In genomic region chrX:169047595-169047994, GRCm38 (mm10) we compare ENCODE assay signal across 27 mouse cellular contexts.
DNase-seq lines count a peak whose midpoint lies in the region; ATAC-seq and TF ChIP-seq lines count a peak whose summit lies in the region.
"Had no signal": no experiment of that assay in that cellular context is flagged by ENCODE, and none has a peak within 500 bp of the region (broad histone marks: within the 10 kb centered on the region; RNA-seq: fewer than 3 reads in every experiment).

No protein-coding gene starts in this region.

- no peaks in the 10 kb centered on the region for H3K9me3 ChIP-seq in MEL (replicated peaks; ENCODE audit: insufficient read depth, low read length)
- no peaks in the 10 kb centered on the region for H3K9me3 ChIP-seq in liver, embryonic 13.5 days (replicated peaks)
- H3K9me3 ChIP-seq in megakaryocyte, embryonic 14.5 days, result no peaks in the 10 kb centered on the region
- no peaks in the 10 kb centered on the region for H3K9me3 ChIP-seq in forebrain, embryonic 10.5 days
- H3K9me3 ChIP-seq: forebrain, embryonic 13.5 days; heart, embryonic 13.5 days; hindbrain, embryonic 15.5 days; midbrain, embryonic 10.5 days; neural tube, embryonic 13.5 days; stomach, embryonic 15.5 days had no signal

- no peaks in the 10 kb centered on the region for H3K27me3 ChIP-seq in MEL (ENCODE audit: control insufficient read depth in 1 of 2, insufficient read depth in 2 of 2, low read length in 2 of 2)
- no peaks in the 10 kb centered on the region for H3K27me3 ChIP-seq in liver, embryonic 13.5 days
- H3K27me3 ChIP-seq in megakaryocyte, embryonic 14.5 days (replicated peaks), result no peaks in the 10 kb centered on the region
- H3K27me3 ChIP-seq in forebrain, embryonic 10.5 days (ENCODE audit: poor library complexity, severe bottlenecking), result peaks cover 57% of the 10 kb centered on the region
- H3K27me3 ChIP-seq: heart, embryonic 13.5 days; stomach, embryonic 15.5 days had no signal

- peak overlapping the region; percentile 2 to 15; a peak in 2 of 4 replicates for H3K4me3 ChIP-seq in MEL (ENCODE audit: control insufficient read depth in 1 of 2, insufficient read depth in 1 of 2, low read depth in 2 of 2, low read length in 2 of 2)
- no peak overlapping the region for H3K4me3 ChIP-seq in liver, embryonic 13.5 days (replicated peaks)
- H3K4me3 ChIP-seq in megakaryocyte, embryonic 14.5 days (replicated peaks), result peak overlapping the region; percentile 53
- no peak overlapping the region for H3K4me3 ChIP-seq in forebrain, embryonic 10.5 days
- H3K4me3 ChIP-seq: forebrain, embryonic 13.5 days; gastrocnemius, adult 2 months; heart, embryonic 13.5 days; hindbrain, embryonic 15.5 days; midbrain, embryonic 10.5 days; myocyte; neural tube, embryonic 13.5 days; stomach, embryonic 15.5 days had no signal

- H3K27ac ChIP-seq in MEL (ENCODE audit: control insufficient read depth, low read depth, low read length), result peak overlapping the region; percentile 84
- no peak overlapping the region for H3K27ac ChIP-seq in liver, embryonic 13.5 days
- H3K27ac ChIP-seq in forebrain, embryonic 10.5 days, result no peak overlapping the region
- H3K27ac ChIP-seq: forebrain, embryonic 13.5 days; gastrocnemius, adult 2 months; heart, embryonic 13.5 days; hindbrain, embryonic 15.5 days; midbrain, embryonic 10.5 days; neural tube, embryonic 13.5 days; stomach, embryonic 15.5 days had no signal

- no peak for TF ChIP-seq RAD21 in MEL (IDR thresholded peaks at IDR 0.05; ENCODE audit: low read depth, low read length)

- peak; percentile 99 for TF ChIP-seq EP300 in MEL (IDR thresholded peaks at IDR 0.05; ENCODE audit: low read depth in 1 of 2, low read length in 2 of 2)

- H3K36me3 ChIP-seq in MEL (ENCODE audit: control insufficient read depth in 1 of 2, insufficient read depth in 2 of 2, low read length in 2 of 2), result peaks cover 0 to 56% of the 10 kb centered on the region in 2 experiments; a peak in 2 of 4 replicates
- no peaks in the 10 kb centered on the region for H3K36me3 ChIP-seq in liver, embryonic 13.5 days
- H3K36me3 ChIP-seq in megakaryocyte, embryonic 14.5 days (replicated peaks; ENCODE audit: low read length), result peaks cover 26% of the 10 kb centered on the region
- no peaks in the 10 kb centered on the region for H3K36me3 ChIP-seq in forebrain, embryonic 10.5 days (replicated peaks)
- H3K36me3 ChIP-seq: heart, embryonic 13.5 days; hindbrain, embryonic 15.5 days; midbrain, embryonic 10.5 days; neural tube, embryonic 13.5 days; stomach, embryonic 15.5 days had no signal

- peak overlapping the region; percentile 28; the same call in 1 of the 2 replicates for H3K4me2 ChIP-seq in liver, embryonic 13.5 days
- H3K4me2 ChIP-seq: forebrain, embryonic 13.5 days; heart, embryonic 13.5 days; hindbrain, embryonic 15.5 days; neural tube, embryonic 13.5 days; stomach, embryonic 15.5 days had no signal

- H3K4me1 ChIP-seq in MEL (ENCODE audit: control insufficient read depth in 1 of 2, insufficient read depth in 2 of 2, low read length in 2 of 2), result peaks cover 24 to 44% of the 10 kb centered on the region in 2 experiments
- H3K4me1 ChIP-seq in liver, embryonic 13.5 days (replicated peaks), result peaks cover 7% of the 10 kb centered on the region
- H3K4me1 ChIP-seq in megakaryocyte, embryonic 14.5 days, result peaks cover 41% of the 10 kb centered on the region
- H3K4me1 ChIP-seq in forebrain, embryonic 10.5 days, result no peaks in the 10 kb centered on the region
- H3K4me1 ChIP-seq: forebrain, embryonic 13.5 days; heart, embryonic 13.5 days; hindbrain, embryonic 15.5 days; midbrain, embryonic 10.5 days; neural tube, embryonic 13.5 days; stomach, embryonic 15.5 days had no signal

- DNase-seq in MEL (ENCODE audit: low read depth, low spot score), result peak; percentile 88
- peak; percentile 13 for DNase-seq in liver, embryonic 13.5 days
- no peak for DNase-seq in B cell, adult 2 months
- no peak for DNase-seq in forebrain, embryonic 10.5 days (ENCODE audit: extremely low spot score, low spot score)
- no peak for DNase-seq in retina, postnatal 1 day
- no peak for DNase-seq in heart, postnatal 14 days
- DNase-seq: adrenal gland, postnatal 36 days; cerebellum, adult 11-12 months; cerebellum, postnatal 10 days; gastrocnemius, adult 2 months; heart, adult 18-20 months; kidney, adult 8-10 months; kidney, postnatal 14 days; lung, adult 18-20 months; right cerebral cortex, adult 18-20 months; right cerebral cortex, postnatal 4 days; thymus, adult 18-20 months had no signal

- TF ChIP-seq POLR2A in MEL (IDR thresholded peaks at IDR 0.05; ENCODE audit: control insufficient read depth in 1 of 2, insufficient read depth in 1 of 2, low read depth in 1 of 2, low read length in 2 of 2, poor library complexity in 1 of 2), result no peak

- intact Hi-C loops in heart, postnatal 14 days (cut with DNase I), result no loop called here

- peak overlapping the region; percentile 49 for H3K9ac ChIP-seq in MEL (ENCODE audit: control insufficient read depth, low read depth, low read length, poor library complexity, severe bottlenecking)
- H3K9ac ChIP-seq in liver, embryonic 13.5 days, result no peak overlapping the region
- H3K9ac ChIP-seq: forebrain, embryonic 13.5 days; heart, embryonic 13.5 days; hindbrain, embryonic 15.5 days; neural tube, embryonic 13.5 days; stomach, embryonic 15.5 days had no signal

- H3K79me2 ChIP-seq in MEL (ENCODE audit: control insufficient read depth, insufficient read depth, low read length, poor library complexity), result peaks cover 3% of the 10 kb centered on the region; the same call in 1 of the 2 replicates

- ATAC-seq in erythroid progenitor cell, adult 5-6 weeks (replicated peaks; ENCODE audit: low FRiP score, poor library complexity, severe bottlenecking), result peak; percentile 70
- ATAC-seq in liver, embryonic 13.5 days (ENCODE audit: low read depth), result peak; percentile 91
- ATAC-seq: forebrain, embryonic 13.5 days; midbrain, embryonic 16.5 days had no signal

- 16% methylated on average over 3 of the region's 3 CpGs for WGBS in liver, embryonic 13.5 days (ENCODE audit: insufficient replicate concordance)
- WGBS in forebrain, embryonic 10.5 days, result 76% methylated on average over 3 of the region's 3 CpGs

- no peak for TF ChIP-seq CTCF in MEL (IDR thresholded peaks at IDR 0.05 in 2 of 3, conservative IDR thresholded peaks at IDR 0.05 in 1 of 3; ENCODE audit: control insufficient read depth in 1 of 3, insufficient read depth in 1 of 3, low read depth in 2 of 3, low read length in 3 of 3, poor library complexity in 1 of 3, severe bottlenecking in 1 of 3)

TF ChIP-seq in MEL, 35 proteins besides CTCF, POLR2A, EP300 and RAD21 (continues in another document):
- TF ChIP-seq POLR2AphosphoS2 (IDR thresholded peaks at IDR 0.05; ENCODE audit: low read length) (no peak), UBTF (IDR thresholded peaks at IDR 0.05; ENCODE audit: borderline replicate concordance, insufficient read depth, low read depth, low read length) (no peak), E2F4 (IDR thresholded peaks at IDR 0.05; ENCODE audit: borderline replicate concordance, low read depth, low read length) (no peak), ELF1 (IDR thresholded peaks at IDR 0.05; ENCODE audit: low read depth, low read length) (peak; percentile 61; the same call in 1 of the 2 replicates), USF2 (IDR thresholded peaks at IDR 0.05; ENCODE audit: borderline replicate concordance in 1 of 2, insufficient read depth in 1 of 2, low read depth in 1 of 2, low read length in 2 of 2) (no peak), USF1 (IDR thresholded peaks at IDR 0.05; ENCODE audit: low read depth, low read length) (peak; percentile 23; the same call in 1 of the 2 replicates), ZC3H11A (IDR thresholded peaks at IDR 0.05; ENCODE audit: low read depth, low read length) (peak; percentile 32; the same call in 1 of the 2 replicates), CHD1 (IDR thresholded peaks at IDR 0.05; ENCODE audit: low read depth, low read length) (no peak), RCOR1 (IDR thresholded peaks at IDR 0.05; ENCODE audit: low read depth, low read length) (peak; percentile 95), CHD2 (IDR thresholded peaks at IDR 0.05; ENCODE audit: low read length) (no peak; the same call in 1 of the 2 replicates), NRF1 (IDR thresholded peaks at IDR 0.05; ENCODE audit: insufficient read depth, low read depth, low read length, poor library complexity, severe bottlenecking) (no peak), MXI1 (IDR thresholded peaks at IDR 0.05; ENCODE audit: low read depth, low read length) (peak; percentile 93), TBP (IDR thresholded peaks at IDR 0.05; ENCODE audit: low read depth, low read length) (0 out of 2 replicates have a peak, but pooled peaks have one; percentile 35), GATA1 (IDR thresholded peaks at IDR 0.05; ENCODE audit: low read depth, low read length) (peak; percentile 98), ZMIZ1 (IDR thresholded peaks at IDR 0.05; ENCODE audit: low read depth, low read length) (peak; percentile 76; the same call in 1 of the 2 replicates), BHLHE40 (IDR thresholded peaks at IDR 0.05; ENCODE audit: borderline replicate concordance, low read depth, low read length) (peak; percentile 84), MAX (IDR thresholded peaks at IDR 0.05; ENCODE audit: low read length) (peak; percentile 86), TCF12 (IDR thresholded peaks at IDR 0.05; ENCODE audit: low read depth, low read length) (peak; percentile 99), HCFC1 (IDR thresholded peaks at IDR 0.05; ENCODE audit: low read depth, low read length) (no peak), ETS1 (IDR thresholded peaks at IDR 0.05; ENCODE audit: low read depth, low read length) (peak; percentile 99), SMC3 (IDR thresholded peaks at IDR 0.05; ENCODE audit: low read depth, low read length) (no peak), MAZ (IDR thresholded peaks at IDR 0.05; ENCODE audit: low read depth, low read length) (peak; percentile 50; the same call in 1 of the 2 replicates), GABPA (IDR thresholded peaks at IDR 0.05; ENCODE audit: low read depth, low read length) (no peak), POLR2AphosphoS5 (IDR thresholded peaks at IDR 0.05; ENCODE audit: borderline replicate concordance, low read depth, low read length) (no peak), ZNF384 (IDR thresholded peaks at IDR 0.05; ENCODE audit: low read depth, low read length) (peak; percentile 99), KAT2A (conservative IDR thresholded peaks at IDR 0.05; ENCODE audit: low read depth, low read length) (0 out of 2 replicates have a peak, but pooled peaks have one; percentile 26), NELFE (IDR thresholded peaks at IDR 0.05; ENCODE audit: low read depth, low read length) (no peak), MEF2A (IDR thresholded peaks at IDR 0.05; ENCODE audit: extremely low read depth, insufficient replicate concordance, low read depth, low read length, poor library complexity, severe bottlenecking) (0 out of 2 replicates have a peak, but pooled peaks have one; percentile 17), MAFK (IDR thresholded peaks at IDR 0.05; ENCODE audit: borderline replicate concordance, low read depth, low read length) (peak; percentile 86), MYC (IDR thresholded peaks at IDR 0.05; ENCODE audit: low read depth, low read length) (peak; percentile 83)

Comparison
In these comparisons a context has a peak if more than half of its experiments do, and no peak if none do; other contexts are left out.
1. DNase-seq: peak in MEL (single experiment) and liver, embryonic 13.5 days (single experiment); none in B cell, adult 2 months (0 of 2), forebrain, embryonic 10.5 days (single experiment), retina, postnatal 1 day (single experiment) and heart, postnatal 14 days (0 of 2).
2. H3K4me3 ChIP-seq: peak in MEL (2 of 2) and megakaryocyte, embryonic 14.5 days (single experiment); none in liver, embryonic 13.5 days (single experiment) and forebrain, embryonic 10.5 days (single experiment).